Mouse (Mus musculus): ENCODE measurements around the gene Hand2.

GRCm38 (mm10) chr8:57339711-57340650 lies 19.2 kb downstream of the Hand2 start:
- TF ChIP-seq CTCF (IDR thresholded peaks at IDR 0.05; ENCODE audit: control insufficient read depth, insufficient read depth, low read length): no peak
- no peak for TF ChIP-seq POLR2A (IDR thresholded peaks at IDR 0.05; ENCODE audit: borderline replicate concordance, control insufficient read depth, low read depth, low read length)

Measured in bone marrow, adult 2 months (tissue).